In the genomic region with DNA sequence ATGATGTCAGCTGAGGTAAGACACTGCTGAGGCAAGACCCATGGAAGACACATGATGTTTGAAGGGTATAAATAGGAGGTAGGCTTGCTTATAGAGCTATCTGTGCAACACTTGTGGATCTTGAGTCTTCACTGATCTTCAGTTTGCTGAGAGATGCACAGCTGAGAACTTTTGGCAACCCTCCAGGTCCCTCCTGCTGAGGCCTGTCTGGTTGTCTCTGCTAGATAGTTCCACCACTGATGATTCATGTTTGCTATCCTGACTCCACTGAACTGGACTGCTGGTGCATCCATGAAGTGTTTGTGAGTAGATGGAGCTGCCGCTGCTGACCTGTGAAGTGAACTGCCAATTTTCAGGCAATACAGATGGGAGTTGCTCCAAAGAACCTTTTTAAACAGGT, we compare ENCODE assay signal across 12 mouse cellular contexts.
A peak's percentile ranks its signal among the peaks of the same experiment; 100 is the strongest.
DNase-seq lines count a peak whose midpoint lies in the region; ATAC-seq and TF ChIP-seq lines count a peak whose summit lies in the region.
"Had no signal": no experiment of that assay in that cellular context is flagged by ENCODE, and none has a peak within 500 bp of the region (broad histone marks: within the 10 kb centered on the region; RNA-seq: fewer than 3 reads in every experiment).

No protein-coding gene starts in this region.

- H3K4me1 ChIP-seq in stomach, embryonic 16.5 days (ENCODE audit: control insufficient read depth, insufficient read depth, low read length): no peaks in the 10 kb centered on the region
- no peaks in the 10 kb centered on the region for H3K4me1 ChIP-seq in stomach, postnatal 0 days (replicated peaks; ENCODE audit: control insufficient read depth, insufficient read depth)
- H3K4me1 ChIP-seq: heart, embryonic 10.5 days; neural tube, embryonic 13.5 days had no signal

- H3K9ac ChIP-seq in stomach, embryonic 16.5 days (ENCODE audit: low read length): no peak overlapping the region
- no peak overlapping the region for H3K9ac ChIP-seq in stomach, postnatal 0 days (ENCODE audit: low read length)
- H3K9ac ChIP-seq: neural tube, embryonic 13.5 days had no signal

- WGBS in stomach, embryonic 16.5 days: 58% methylated on average over 1 of the region's 1 CpGs
- 63% methylated on average over 1 of the region's 1 CpGs for WGBS in stomach, postnatal 0 days

- peak; percentile 29; the same call in 1 of the 2 replicates for ATAC-seq in stomach, embryonic 16.5 days (ENCODE audit: insufficient read depth, low FRiP score)
- ATAC-seq in stomach, postnatal 0 days (ENCODE audit: low FRiP score, low TSS enrichment): no peak

- no peak for TF ChIP-seq EP300 in stomach, postnatal 0 days (optimal IDR thresholded peaks at IDR 0.05)

- no peak overlapping the region for H3K4me3 ChIP-seq in stomach, embryonic 16.5 days (replicated peaks; ENCODE audit: low read length)
- H3K4me3 ChIP-seq in stomach, postnatal 0 days (ENCODE audit: low read depth, low read length): no peak overlapping the region
- H3K4me3 ChIP-seq: heart, embryonic 10.5 days; neural tube, embryonic 13.5 days had no signal

- no peak for TF ChIP-seq CTCF in stomach, postnatal 0 days (IDR thresholded peaks at IDR 0.05; ENCODE audit: low read depth)

- DNase-seq in cerebellum, postnatal 36 days: peak; percentile 4 to 8
- no peak for DNase-seq in cerebellum, adult 11-12 months
- peak; percentile 5 to 8 for DNase-seq in layer of hippocampus, adult 8-10 months (ENCODE audit: low spot score in 2 of 2)
- DNase-seq in layer of hippocampus, adult 9-10 months (ENCODE audit: low spot score): no peak
- DNase-seq in stomach, postnatal 0 days (ENCODE audit: low spot score): no peak
- DNase-seq in right cerebral cortex, postnatal 36 days (ENCODE audit: low spot score in 2 of 2): peak; percentile 2 to 4
- no peak for DNase-seq in ovary, postnatal 10 days (ENCODE audit: low spot score)
- DNase-seq: gastrocnemius, postnatal 10 days; kidney, adult 11 months had no signal

- no peaks in the 10 kb centered on the region for H3K36me3 ChIP-seq in stomach, embryonic 16.5 days (ENCODE audit: control insufficient read depth, insufficient read depth, low read length)
- no peaks in the 10 kb centered on the region for H3K36me3 ChIP-seq in stomach, postnatal 0 days (ENCODE audit: control insufficient read depth, insufficient read depth, low read length)
- H3K36me3 ChIP-seq: heart, embryonic 10.5 days; neural tube, embryonic 13.5 days had no signal

- no peak overlapping the region for H3K27ac ChIP-seq in stomach, embryonic 16.5 days (ENCODE audit: low read length)
- no peak overlapping the region for H3K27ac ChIP-seq in stomach, postnatal 0 days (replicated peaks)
- H3K27ac ChIP-seq: heart, embryonic 10.5 days; neural tube, embryonic 13.5 days had no signal

- H3K9me3 ChIP-seq in stomach, embryonic 16.5 days (replicated peaks; ENCODE audit: control insufficient read depth, low read length): no peaks in the 10 kb centered on the region
- no peaks in the 10 kb centered on the region for H3K9me3 ChIP-seq in stomach, postnatal 0 days (ENCODE audit: control insufficient read depth, low read length)
- H3K9me3 ChIP-seq: heart, embryonic 10.5 days; neural tube, embryonic 13.5 days had no signal

- no peaks in the 10 kb centered on the region for H3K27me3 ChIP-seq in stomach, embryonic 16.5 days (ENCODE audit: control insufficient read depth, insufficient read depth, low read length)
- H3K27me3 ChIP-seq in stomach, postnatal 0 days (ENCODE audit: control insufficient read depth, insufficient read depth, low read length): no peaks in the 10 kb centered on the region
- H3K27me3 ChIP-seq: neural tube, embryonic 13.5 days had no signal

- H3K4me2 ChIP-seq in stomach, embryonic 16.5 days (ENCODE audit: low read depth, low read length): no peak overlapping the region
- H3K4me2 ChIP-seq in stomach, postnatal 0 days (replicated peaks; ENCODE audit: low read depth): no peak overlapping the region
- H3K4me2 ChIP-seq: neural tube, embryonic 13.5 days had no signal

Comparison
In these comparisons a context has a peak if more than half of its experiments do, and no peak if none do; other contexts are left out.
1. DNase-seq: peak in cerebellum, postnatal 36 days (2 of 2), layer of hippocampus, adult 8-10 months (2 of 2) and right cerebral cortex, postnatal 36 days (2 of 2); none in cerebellum, adult 11-12 months (single experiment), layer of hippocampus, adult 9-10 months (single experiment), stomach, postnatal 0 days (single experiment) and ovary, postnatal 10 days (single experiment).